8 mouse cellular contexts compared by ENCODE assay signal in genomic region chr4:123686368-123687024, GRCm38 (mm10). TPM values are rescaled to one million over a fixed set of nuclear protein-coding genes. Genes with fewer than 3 reads are reported as not detected.
DNase-seq lines count a peak whose midpoint lies in the region; ATAC-seq and TF ChIP-seq lines count a peak whose summit lies in the region.

No protein-coding gene starts in this region.

- peak overlapping the region; percentile 100 for H3K4me2 ChIP-seq in heart, embryonic 15.5 days
- peak overlapping the region; percentile 99 for H3K4me2 ChIP-seq in liver, embryonic 11.5 days
- peak overlapping the region; percentile 100 for H3K4me2 ChIP-seq in stomach, embryonic 14.5 days (replicated peaks; ENCODE audit: low read depth, low read length)

- H3K27me3 ChIP-seq in heart, embryonic 15.5 days = 0 out of 2 replicates have a peak, but pooled peaks cover 3% of the 10 kb centered on the region
- peaks cover 31% of the 10 kb centered on the region for H3K27me3 ChIP-seq in liver, embryonic 11.5 days (replicated peaks; ENCODE audit: control insufficient read depth, insufficient read depth, low read length)
- peaks cover 5% of the 10 kb centered on the region; the same call in 1 of the 2 replicates for H3K27me3 ChIP-seq in stomach, embryonic 14.5 days (ENCODE audit: control insufficient read depth, insufficient read depth, low read length)

- no peaks in the 10 kb centered on the region for H3K9me3 ChIP-seq in ES-E14 (ENCODE audit: control insufficient read depth, insufficient read depth, low read depth, low read length)
- H3K9me3 ChIP-seq in heart, embryonic 15.5 days (replicated peaks) = no peaks in the 10 kb centered on the region
- H3K9me3 ChIP-seq in liver, embryonic 11.5 days (ENCODE audit: control insufficient read depth, low read length) = no peaks in the 10 kb centered on the region
- H3K9me3 ChIP-seq in stomach, embryonic 14.5 days (ENCODE audit: control insufficient read depth, low read depth, low read length) = no peaks in the 10 kb centered on the region

- peak; percentile 46 for DNase-seq in kidney, adult 18-20 months
- DNase-seq in kidney, adult 11 months = no peak
- no peak for DNase-seq in ES-E14 (ENCODE audit: low read depth, low spot score)
- DNase-seq in cerebellum, postnatal 14 days = peak; percentile 66 to 71
- DNase-seq in liver, embryonic 11.5 days (ENCODE audit: low spot score) = peak; percentile 47
- DNase-seq in spleen, adult 18-20 months = no peak

- H3K9ac ChIP-seq in ES-E14 (ENCODE audit: insufficient read depth, low read depth, low read length, poor library complexity, severe bottlenecking) = peak overlapping the region; percentile 63
- H3K9ac ChIP-seq in heart, embryonic 15.5 days = peak overlapping the region; percentile 85
- H3K9ac ChIP-seq in liver, embryonic 11.5 days (ENCODE audit: low read depth, low read length) = peak overlapping the region; percentile 64
- H3K9ac ChIP-seq in stomach, embryonic 14.5 days (replicated peaks; ENCODE audit: low read depth, low read length) = peak overlapping the region; percentile 60

- peaks cover 2 to 7% of the 10 kb centered on the region in 2 experiments for H3K4me1 ChIP-seq in ES-E14 (ENCODE audit: control insufficient read depth in 2 of 2, insufficient read depth in 2 of 2, low read length in 2 of 2, poor library complexity in 1 of 2)
- peaks cover 23% of the 10 kb centered on the region for H3K4me1 ChIP-seq in heart, embryonic 15.5 days (replicated peaks)
- peaks cover 12% of the 10 kb centered on the region; the same call in 1 of the 2 replicates for H3K4me1 ChIP-seq in liver, embryonic 11.5 days (replicated peaks; ENCODE audit: control insufficient read depth, insufficient read depth, low read length)
- H3K4me1 ChIP-seq in stomach, embryonic 14.5 days (ENCODE audit: control insufficient read depth, insufficient read depth, low read length) = 0 out of 2 replicates have a peak, but pooled peaks cover under 1% of the 10 kb centered on the region

- peak overlapping the region; percentile 80 to 84 for H3K4me3 ChIP-seq in ES-E14 (ENCODE audit: insufficient read depth in 1 of 2, low read depth in 1 of 2, low read length in 2 of 2, poor library complexity in 1 of 2, severe bottlenecking in 1 of 2)
- peak overlapping the region; percentile 90 for H3K4me3 ChIP-seq in heart, embryonic 15.5 days
- H3K4me3 ChIP-seq in liver, embryonic 11.5 days (ENCODE audit: low read depth, low read length) = peak overlapping the region; percentile 72
- H3K4me3 ChIP-seq in stomach, embryonic 14.5 days (ENCODE audit: low read depth, low read length) = peak overlapping the region; percentile 81

- WGBS in heart, embryonic 15.5 days = 2% methylated on average over 55 of the region's 56 CpGs
- WGBS in liver, embryonic 11.5 days = 1% methylated on average over 56 of the region's 56 CpGs
- under 1% methylated on average over 46 of the region's 56 CpGs for WGBS in stomach, embryonic 14.5 days

- H3K36me3 ChIP-seq in ES-E14 (ENCODE audit: control insufficient read depth, insufficient read depth, low read length, poor library complexity, severe bottlenecking) = no peaks in the 10 kb centered on the region
- H3K36me3 ChIP-seq in heart, embryonic 15.5 days = no peaks in the 10 kb centered on the region
- no peaks in the 10 kb centered on the region for H3K36me3 ChIP-seq in liver, embryonic 11.5 days (ENCODE audit: control insufficient read depth, insufficient read depth, low read length)
- no peaks in the 10 kb centered on the region for H3K36me3 ChIP-seq in stomach, embryonic 14.5 days (ENCODE audit: control insufficient read depth, insufficient read depth, low read length)

- ATAC-seq in heart, embryonic 15.5 days (replicated peaks; ENCODE audit: insufficient number of reproducible peaks, insufficient read depth, low FRiP score, low read depth) = 0 out of 2 replicates have a peak, but pooled peaks have one; percentile 10
- ATAC-seq in liver, embryonic 11.5 days (replicated peaks; ENCODE audit: low FRiP score) = peak; percentile 39
- 0 out of 2 replicates have a peak, but pooled peaks have one; percentile 5 for ATAC-seq in stomach, embryonic 14.5 days (ENCODE audit: insufficient number of reproducible peaks, insufficient read depth, low FRiP score, low read depth)

- in situ Hi-C loops in ES-E14 (cut with MboI; ENCODE audit: low sequenced_read_pairs in 2 of 2, unreplicated experiment in 2 of 2) = no loop called here

- H3K27ac ChIP-seq in ES-E14 (ENCODE audit: insufficient read depth, low read depth, low read length, poor library complexity, severe bottlenecking) = no peak overlapping the region
- H3K27ac ChIP-seq in heart, embryonic 15.5 days = peak overlapping the region; percentile 69
- 0 out of 2 replicates have a peak overlapping the region, but pooled peaks have one; percentile 19 for H3K27ac ChIP-seq in liver, embryonic 11.5 days (ENCODE audit: low read depth, low read length)
- H3K27ac ChIP-seq in stomach, embryonic 14.5 days (ENCODE audit: low read length) = no peak overlapping the region

TF ChIP-seq in ES-E14, 5 proteins besides CTCF, POLR2A, EP300 and RAD21:
- TF ChIP-seq HCFC1 (IDR thresholded peaks at IDR 0.05; ENCODE audit: borderline replicate concordance, insufficient read depth, low read length) = no peak
- no peak for TF ChIP-seq ZC3H11A (IDR thresholded peaks at IDR 0.05; ENCODE audit: borderline replicate concordance, low read depth, low read length)
- TF ChIP-seq MAFK (IDR thresholded peaks at IDR 0.05; ENCODE audit: insufficient read depth, low read depth, low read length) = no peak
- TF ChIP-seq ZNF384 (IDR thresholded peaks at IDR 0.05; ENCODE audit: low read depth, low read length) = no peak
- no peak for TF ChIP-seq CHD2 (IDR thresholded peaks at IDR 0.05; ENCODE audit: low read depth, low read length)

RNA-seq across cellular contexts. Expression of gene Macf1, which starts 2.3 kb away (rescaled TPM):
- total RNA-seq in ES-E14 (2012; rRNA removed) = 277 and 354 TPM in 2 replicates
- polyA plus RNA-seq in heart, embryonic 15.5 days (2015; fragmentation: Nextera tagmentation; extraction: Ambion mirVana) = 51.0 and 51.1 TPM in 2 replicates
- polyA plus RNA-seq in liver, embryonic 11.5 days (2014; fragmentation: Nextera tagmentation; extraction: Ambion mirVana) = 35.3 and 36.5 TPM in 2 replicates
- 86.9 and 88.2 TPM in 2 replicates for polyA plus RNA-seq in stomach, embryonic 14.5 days (2014; fragmentation: Nextera tagmentation; extraction: Ambion mirVana)

RNA-seq across cellular contexts. Expression of gene Ndufs5, which starts 31.5 kb away (rescaled TPM):
- 72.8 and 92.9 TPM in 2 replicates for total RNA-seq in ES-E14 (2012; rRNA removed)
- polyA plus RNA-seq in heart, embryonic 15.5 days (2015; fragmentation: Nextera tagmentation; extraction: Ambion mirVana) = 423 and 551 TPM in 2 replicates
- 312 and 323 TPM in 2 replicates for polyA plus RNA-seq in liver, embryonic 11.5 days (2014; fragmentation: Nextera tagmentation; extraction: Ambion mirVana)
- 297 and 346 TPM in 2 replicates for polyA plus RNA-seq in stomach, embryonic 14.5 days (2014; fragmentation: Nextera tagmentation; extraction: Ambion mirVana)

Comparison
In these comparisons a context has a peak if more than half of its experiments do, and no peak if none do; other contexts are left out.
1. DNase-seq: peak in kidney, adult 18-20 months (single experiment), cerebellum, postnatal 14 days (2 of 2) and liver, embryonic 11.5 days (single experiment); none in kidney, adult 11 months (single experiment), ES-E14 (single experiment) and spleen, adult 18-20 months (0 of 2).
2. H3K27ac ChIP-seq: peak in heart, embryonic 15.5 days (single experiment) and liver, embryonic 11.5 days (single experiment); none in ES-E14 (single experiment) and stomach, embryonic 14.5 days (single experiment).
3. Peak in every context shown above with its lines, with median percentiles within 50 percentile points of each other: H3K4me3 ChIP-seq, H3K9ac ChIP-seq, ATAC-seq and H3K4me2 ChIP-seq.